Mouse (Mus musculus): Measurements from ENCODE around the gene Gm4631. TPM values are rescaled to one million over a fixed set of nuclear protein-coding genes. Genes with fewer than 3 reads are reported as not detected.

Gene Gm4631
- polyA plus RNA-seq (2015; fragmentation: Nextera tagmentation; extraction: Ambion mirVana) = 10.3 and 11.6 TPM in 2 replicates

DNA sequence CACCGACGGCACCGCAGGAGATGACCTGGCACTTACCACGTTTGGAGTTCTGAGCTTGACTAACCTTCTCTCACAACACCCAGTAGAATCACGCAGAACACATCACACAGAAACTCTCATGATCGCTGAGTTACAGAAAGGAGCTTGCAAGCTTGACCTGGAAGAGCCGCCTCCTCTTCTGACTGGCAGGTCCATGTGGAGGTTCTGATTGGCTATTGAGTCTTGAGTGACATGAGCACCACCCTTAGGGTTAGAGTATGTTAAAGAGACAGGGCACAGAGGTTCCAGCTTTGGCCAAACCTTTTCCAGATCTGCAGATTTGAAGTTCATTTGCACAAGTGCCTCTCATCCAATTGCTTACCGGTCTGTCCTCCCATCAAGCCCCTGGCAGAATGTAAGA is at the start of gene Gm4631:
Gene Gm4631 (minus strand): TSS at position 101 of the 400 bp plus-strand sequence.

DNA sequence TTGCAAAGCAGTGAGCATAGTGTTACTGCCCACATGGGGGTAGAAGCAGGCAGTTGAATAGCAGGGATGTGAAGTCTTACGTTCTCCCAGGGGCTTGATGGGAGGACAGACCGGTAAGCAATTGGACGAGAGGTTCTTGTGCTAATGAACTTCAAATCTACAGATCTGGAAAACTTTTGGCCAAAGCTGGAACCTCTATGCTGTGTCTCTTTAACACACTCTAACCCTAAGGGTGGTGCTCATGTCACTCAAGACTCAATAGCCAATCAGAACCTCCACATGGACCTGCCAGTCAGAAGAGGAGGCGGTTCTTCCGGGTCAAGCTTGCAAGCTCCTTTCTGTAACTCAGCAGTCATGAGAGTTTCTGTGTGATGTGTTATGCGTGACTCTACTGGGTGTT is 34.1 kb upstream of the Gm4631 start, which contains the start of gene Zfp968:
Gene Zfp968 (plus strand): TSS at position 301 of the 400 bp plus-strand sequence.

GRCm38 (mm10) chr2:175274825-175275224 is 63.2 kb downstream of the Gm4631 start, which contains the start of gene Gm14440:
Gene Gm14440, plus strand, starts transcription at chr2:175275125.

Other genes with a start within 250 kb of the Gm4631 start
- gene Gm14399, start 196.2 kb downstream of the Gm4631 start, polyA plus RNA-seq (2015; fragmentation: Nextera tagmentation; extraction: Ambion mirVana) = 5.7 and 6.2 TPM in 2 replicates
- gene Gm14443, start 162.3 kb downstream of the Gm4631 start, polyA plus RNA-seq (2015; fragmentation: Nextera tagmentation; extraction: Ambion mirVana) = 0.65 and 0.66 TPM in 2 replicates
- 9.4 and 9.5 TPM in 2 replicates for gene Gm14391, start 131.3 kb downstream of the Gm4631 start, polyA plus RNA-seq (2015; fragmentation: Nextera tagmentation; extraction: Ambion mirVana)
- not detected in 2 replicates for gene Gm14440, start 63.1 kb downstream of the Gm4631 start, polyA plus RNA-seq (2015; fragmentation: Nextera tagmentation; extraction: Ambion mirVana)
- gene Zfp968, start 34.2 kb upstream of the Gm4631 start, polyA plus RNA-seq (2015; fragmentation: Nextera tagmentation; extraction: Ambion mirVana) = 6.5 and 7.8 TPM in 2 replicates
- 25.7 and 38.9 TPM in 2 replicates for gene Gm4724, start 97.6 kb upstream of the Gm4631 start, polyA plus RNA-seq (2015; fragmentation: Nextera tagmentation; extraction: Ambion mirVana)
- gene Zfp965, start 131.8 kb upstream of the Gm4631 start, polyA plus RNA-seq (2015; fragmentation: Nextera tagmentation; extraction: Ambion mirVana) = 9.8 and 10.0 TPM in 2 replicates

Data from neural tube, postnatal 0 days (tissue).